Mouse (Mus musculus) liver, adult 2 months (tissue): ENCODE results near the gene Tanc1. TPM values are rescaled to one million over a fixed set of nuclear protein-coding genes. Genes with fewer than 3 reads are reported as not detected.

Experiments used
- DNase-seq: peaks from one replicate; pipeline ENCODE4 v3.0.0-alpha.2; 2011; ENCODE audit warnings: low read depth, low spot score; ENCODE audit errors: extremely low read depth
- H3K27ac ChIP-seq: fragments of 200-500 bp; replicated peaks from 2 replicates; pipeline ENCODE4 v1.5.1; 2012; ENCODE audit warnings: low read depth, mild to moderate bottlenecking, control low read depth, inconsistent platforms, low read length; ENCODE audit not compliant: insufficient read depth
- H3K27me3 ChIP-seq: fragments of 200-500 bp; 2 replicates; pipeline ENCODE4 v1.6.1; 2012; ENCODE audit warnings: mild to moderate bottlenecking, moderate library complexity, low read length, inconsistent platforms; ENCODE audit not compliant: control insufficient read depth, insufficient read depth
- H3K36me3 ChIP-seq: fragments of 200-500 bp; 2 replicates; pipeline ENCODE4 v1.6.1; 2012; ENCODE audit warnings: low read length, inconsistent platforms; ENCODE audit not compliant: control insufficient read depth, insufficient read depth
- H3K4me1 ChIP-seq: fragments of 200-500 bp; 2 replicates; pipeline ENCODE4 v1.6.1; 2011; ENCODE audit warnings: low read length; ENCODE audit not compliant: control insufficient read depth, insufficient read depth
- H3K4me3 ChIP-seq: fragments of 200-500 bp; 2 replicates; pipeline ENCODE4 v1.5.1; 2011; ENCODE audit warnings: low read depth, mild to moderate bottlenecking, control low read depth, low read length, moderate library complexity; ENCODE audit not compliant: insufficient read depth
- H3K79me2 ChIP-seq: fragments of 200-500 bp; 2 replicates; pipeline ENCODE4 v1.6.1; 2012; ENCODE audit warnings: inconsistent platforms, mild to moderate bottlenecking, low read length, moderate library complexity; ENCODE audit not compliant: control insufficient read depth, insufficient read depth
- H3K9ac ChIP-seq: fragments of 200-500 bp; 2 replicates; pipeline ENCODE4 v1.6.1; 2012; ENCODE audit warnings: low read depth, mild to moderate bottlenecking, control low read depth, inconsistent platforms, low read length
- CTCF ChIP-seq: fragments of 200-500 bp; IDR thresholded peaks from 2 replicates; pipeline ENCODE4 v1.5.1; 2011; ENCODE audit warnings: low read depth, low read length, control low read depth
- POLR2A ChIP-seq: fragments of 200-500 bp; IDR thresholded peaks from 2 replicates; pipeline ENCODE4 v1.6.1; 2011; ENCODE audit warnings: low read length, control low read depth; ENCODE audit not compliant: insufficient read depth; ENCODE audit errors: extremely low read depth
- whole genome bisulfite sequencing: fragments of 180-500 bp; shearing (Covaris S2); methylation state at CpG from one replicate; pipeline ENCODE4 v1.1.7; 2018; 5-methylcytosine and 5-hydroxymethylcytosine counted together
- polyA plus RNA-seq: library from polyadenylated mRNA; depleted of rRNA; stranded (reverse); fragments of >200 nt; gene quantifications from 2 replicates; pipeline ENCODE4 v1.2.3, GENCODE M21; 2012
- total RNA-seq: library from RNA; depleted of rRNA; stranded (reverse); fragments of >200 nt; gene quantifications from 2 replicates; pipeline ENCODE4 v1.2.3, GENCODE M21; 2014

The Tanc1 gene
- total and polyA plus RNA-seq, 2 experiments: 2.7 to 5.0 TPM

GRCm38 (mm10) chr2:59820088-59820487, 208.2 kb downstream of the Tanc1 start:
- WGBS: 96% methylated on average over 15 of the region's 15 CpGs

GRCm38 (mm10) chr2:59821044-59821443, 209.2 kb downstream of the Tanc1 start:
- H3K79me2 ChIP-seq: no peaks in the 10 kb centered on the region
- H3K4me1 ChIP-seq: no peaks in the 10 kb centered on the region
- H3K4me3 ChIP-seq: no peak overlapping the region
- H3K9ac ChIP-seq: no peak overlapping the region
- no peak for TF ChIP-seq POLR2A
- H3K27me3 ChIP-seq: no peaks in the 10 kb centered on the region
- H3K36me3 ChIP-seq: peaks cover 12% of the 10 kb centered on the region; the same call in 1 of the 2 replicates
- DNase-seq: no peak
- 94% methylated on average over 2 of the region's 2 CpGs for WGBS
- no peak overlapping the region for H3K27ac ChIP-seq

More at GRCm38 (mm10) chr2:59820088-59820487, 208.2 kb downstream of the Tanc1 start:
- Histone ChIP-seq H3K36me3 (peaks cover 12% of the 10 kb centered on the region; the same call in 1 of the 2 replicates), H3K9ac (no peak overlapping the region), H3K27me3 (no peaks in the 10 kb centered on the region), H3K79me2 (no peaks in the 10 kb centered on the region), H3K4me1 (no peaks in the 10 kb centered on the region), H3K27ac (no peak overlapping the region), H3K4me3 (no peak overlapping the region)
- DNase-seq: no peak
- TF ChIP-seq POLR2A (no peak), CTCF (no peak)

- no peak overlapping the region for H3K9ac ChIP-seq
- no peak for DNase-seq
- no peaks in the 10 kb centered on the region for H3K4me1 ChIP-seq
- WGBS: 83% methylated on average over 8 of the region's 8 CpGs
- no peak for TF ChIP-seq CTCF
- TF ChIP-seq POLR2A: no peak
- no peaks in the 10 kb centered on the region for H3K79me2 ChIP-seq
- H3K27me3 ChIP-seq: no peaks in the 10 kb centered on the region
- H3K27ac ChIP-seq: no peak overlapping the region
- peaks cover 7% of the 10 kb centered on the region; the same call in 1 of the 2 replicates for H3K36me3 ChIP-seq
- H3K4me3 ChIP-seq: no peak overlapping the region
Measured at GRCm38 (mm10) chr2:59824289-59824688, 212.4 kb downstream of the Tanc1 start.

DNA sequence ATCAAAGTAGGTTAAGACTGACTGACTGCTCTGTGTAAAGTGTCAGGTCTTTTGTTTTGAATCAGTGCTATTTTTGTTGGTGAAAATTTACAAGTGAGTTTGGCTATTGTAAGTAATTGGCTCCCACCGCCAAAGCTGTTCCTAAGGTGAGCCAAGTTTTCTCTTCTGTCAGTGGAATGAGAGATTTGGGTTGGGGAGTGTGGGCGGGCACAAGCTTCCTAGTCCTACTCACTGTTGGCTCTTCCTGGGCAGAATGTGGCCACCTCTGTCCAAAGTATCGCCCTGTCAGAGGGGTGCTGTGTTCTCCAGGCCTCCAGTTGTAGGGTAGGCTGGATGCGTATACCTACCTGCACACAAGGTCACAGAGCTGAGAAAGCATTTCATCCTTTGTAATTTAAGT, 213.5 kb downstream of the Tanc1 start:
- Histone ChIP-seq H3K9ac (no peak overlapping the region), H3K79me2 (no peaks in the 10 kb centered on the region), H3K4me3 (no peak overlapping the region), H3K36me3 (peaks cover 4% of the 10 kb centered on the region; the same call in 1 of the 2 replicates), H3K27ac (no peak overlapping the region), H3K27me3 (no peaks in the 10 kb centered on the region), H3K4me1 (0 out of 2 replicates have a peak, but pooled peaks cover under 1% of the 10 kb centered on the region)
- TF ChIP-seq CTCF: no peak
- TF ChIP-seq POLR2A: no peak
- DNase-seq: no peak
- 85% methylated on average over 4 of the region's 4 CpGs for WGBS

DNA sequence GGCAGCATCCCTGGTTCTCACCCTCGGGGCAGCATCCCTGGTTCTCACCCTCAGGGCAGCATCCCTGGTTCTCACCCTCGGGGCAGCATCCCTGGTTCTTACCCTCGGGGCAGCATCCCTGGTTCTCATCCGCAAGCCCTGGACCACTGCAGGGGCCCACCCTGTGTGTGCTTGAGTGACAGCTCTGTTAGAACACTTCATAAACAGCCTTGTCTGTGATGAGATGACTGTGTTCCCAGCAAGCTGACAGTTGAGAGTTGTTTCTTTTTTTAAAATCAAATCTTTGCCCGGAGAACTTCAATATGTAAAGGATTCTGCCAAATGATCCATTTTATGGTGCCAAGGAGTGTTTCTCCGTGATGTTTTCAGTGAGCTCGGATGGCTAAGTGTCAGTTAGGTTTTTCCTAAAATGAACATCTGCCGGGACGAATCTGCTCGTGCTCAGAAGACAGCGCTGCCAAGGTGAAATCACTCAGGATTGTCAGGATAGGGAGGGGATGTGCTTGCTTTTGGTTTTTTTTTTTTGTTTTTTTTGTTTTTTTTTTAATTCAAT, 216.3 kb downstream of the Tanc1 start:
- Histone ChIP-seq H3K4me3 (no peak overlapping the region), H3K27ac (no peak overlapping the region)
- 75% methylated on average over 11 of the region's 11 CpGs for WGBS

GRCm38 (mm10) chr2:59828777-59829508, 217.1 kb downstream of the Tanc1 start:
- H3K27ac ChIP-seq: peak overlapping the region; percentile 53
- H3K4me1 ChIP-seq: 0 out of 2 replicates have a peak, but pooled peaks cover 3% of the 10 kb centered on the region
- H3K9ac ChIP-seq: no peak overlapping the region
- H3K36me3 ChIP-seq: 0 out of 2 replicates have a peak, but pooled peaks cover 2% of the 10 kb centered on the region
- 70% methylated on average over 14 of the region's 14 CpGs for WGBS
- no peaks in the 10 kb centered on the region for H3K79me2 ChIP-seq
- H3K27me3 ChIP-seq: no peaks in the 10 kb centered on the region
- TF ChIP-seq POLR2A (no peak), CTCF (no peak)
- DNase-seq: peak; percentile 47
- H3K4me3 ChIP-seq: no peak overlapping the region

More for the DNA sequence above, 216.3 kb downstream of the Tanc1 start:
- H3K79me2 ChIP-seq: no peaks in the 10 kb centered on the region
- H3K36me3 ChIP-seq: no peaks in the 10 kb centered on the region
- no peak for DNase-seq
- no peak overlapping the region for H3K9ac ChIP-seq
- no peaks in the 10 kb centered on the region for H3K27me3 ChIP-seq
- no peak for TF ChIP-seq CTCF
- TF ChIP-seq POLR2A: no peak
- H3K4me1 ChIP-seq: 0 out of 2 replicates have a peak, but pooled peaks cover 3% of the 10 kb centered on the region
